Mouse (Mus musculus) cerebellum, adult 2 months (tissue): ENCODE measurements around the gene Spata18.
A peak's percentile ranks its signal among the peaks of the same experiment; 100 is the strongest.

ENCODE experiments used
- CTCF ChIP-seq: fragments of 200-500 bp; IDR thresholded peaks from 2 replicates; pipeline ENCODE4 v1.5.1; 2011; ENCODE audit warnings: low read depth, mild to moderate bottlenecking, control low read depth, low read length, moderate library complexity, borderline replicate concordance; ENCODE audit not compliant: insufficient read depth
- POLR2A ChIP-seq: fragments of 200-500 bp; IDR thresholded peaks from 2 replicates; pipeline ENCODE4 v1.6.1; 2011; ENCODE audit warnings: low read length, control low read depth, borderline replicate concordance; ENCODE audit not compliant: insufficient read depth

DNA sequence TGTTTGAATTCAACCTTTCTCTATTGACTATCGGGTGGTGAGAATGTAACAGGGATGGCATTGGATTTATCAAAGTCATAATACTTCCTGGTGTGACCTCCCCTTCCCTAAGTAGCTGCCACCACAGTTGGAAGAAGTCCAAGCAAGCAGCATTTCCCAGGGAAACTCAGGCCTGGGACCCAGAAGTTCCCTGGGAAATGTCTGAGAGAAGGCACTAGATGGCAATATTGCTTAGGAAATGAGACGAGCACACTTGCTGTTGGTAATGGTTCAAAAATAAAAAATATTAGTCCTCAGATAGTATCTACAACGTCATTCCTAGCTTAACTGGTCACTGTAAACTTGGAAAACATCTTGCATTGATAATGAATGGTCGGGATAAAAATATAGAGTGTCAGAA, 35.0 kb downstream of the Spata18 start:
- no peak for TF ChIP-seq POLR2A
- TF ChIP-seq CTCF = peak; percentile 28; the same call in 1 of the 2 replicates
